Mouse (Mus musculus): ENCODE measurements at regions not wholly inside any gene's neighbourhood (a gene's known extent, or its start where the extent isn't known, plus 50 kb on each side); places are given as distances from the start of the nearest gene placed in this dataset.
"Not testable (repeated sequence)": the region's sequence is repeated elsewhere in the genome, so short reads cannot be mapped to it uniquely, and the experiment has no call there.

DNA sequence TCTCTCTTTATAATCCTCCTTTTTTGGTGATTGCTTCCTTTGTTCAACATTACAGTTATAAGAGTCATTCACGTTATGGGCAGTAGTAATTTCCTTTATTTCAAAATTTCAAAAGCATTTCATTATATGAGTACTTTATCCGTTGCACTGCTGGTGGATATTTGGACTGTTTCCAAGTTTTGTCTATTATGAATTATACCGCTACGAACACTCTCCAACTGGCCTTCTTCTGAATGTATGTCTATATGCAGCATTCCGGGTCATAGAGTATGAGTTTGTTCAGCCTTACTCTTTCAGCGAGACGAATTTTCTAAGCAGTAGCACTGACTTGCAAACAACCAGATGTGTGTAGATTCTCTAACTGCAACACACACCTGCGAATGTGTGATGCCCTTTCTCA lies 57.8 kb downstream of the Dusp6 start:
- Histone ChIP-seq H3K36me3 (ENCODE audit: control insufficient read depth, insufficient read depth, low read length) (no peaks in the 10 kb centered on the region), H3K27me3 (ENCODE audit: control insufficient read depth, insufficient read depth, low read length) (no peaks in the 10 kb centered on the region), H3K27ac (ENCODE audit: low read depth, low read length) (no peak overlapping the region), H3K9me3 (ENCODE audit: control insufficient read depth, low read length) (no peaks in the 10 kb centered on the region), H3K4me1 (ENCODE audit: control insufficient read depth, insufficient read depth, low read length) (no peaks in the 10 kb centered on the region), H3K4me3 (ENCODE audit: low read depth, low read length) (no peak overlapping the region), H3K9ac (ENCODE audit: low read length) (no peak overlapping the region), H3K4me2 (no peak overlapping the region)
- no peak for DNase-seq (ENCODE audit: low spot score, missing footprints)
- WGBS: 92% methylated on average over 8 of the region's 8 CpGs
- no peak for ATAC-seq (ENCODE audit: low FRiP score)

DNA sequence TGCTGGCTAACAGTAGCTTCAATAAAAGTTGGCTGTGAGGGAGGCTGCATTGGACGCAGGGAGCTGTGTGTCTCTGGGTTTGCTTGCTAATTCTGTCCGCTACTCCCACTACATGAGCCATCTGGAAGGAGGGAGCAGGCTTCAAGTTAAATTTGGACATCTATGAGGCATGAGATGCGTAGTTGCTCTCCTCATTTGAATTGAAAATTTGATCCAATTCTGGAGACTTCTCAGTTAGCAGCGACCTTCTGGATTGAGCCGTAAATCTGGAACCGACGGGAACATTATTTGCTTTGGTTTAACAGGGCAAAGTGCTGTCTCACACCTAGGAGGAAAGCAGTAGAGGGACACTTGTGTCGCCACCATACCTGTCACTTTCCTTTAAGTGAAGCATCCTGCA lies 60.3 kb downstream of the Dusp6 start:
- WGBS: 89% methylated on average over 8 of the region's 8 CpGs
- H3K27ac ChIP-seq (ENCODE audit: low read depth, low read length): no peak overlapping the region
- H3K4me1 ChIP-seq (ENCODE audit: control insufficient read depth, insufficient read depth, low read length): no peaks in the 10 kb centered on the region
- ATAC-seq (ENCODE audit: low FRiP score) (no peak), DNase-seq (ENCODE audit: low spot score, missing footprints) (no peak)
- H3K9ac ChIP-seq (ENCODE audit: low read length): no peak overlapping the region
- H3K4me2 ChIP-seq: no peak overlapping the region
- H3K4me3 ChIP-seq (ENCODE audit: low read depth, low read length): no peak overlapping the region
- no peaks in the 10 kb centered on the region for H3K36me3 ChIP-seq (ENCODE audit: control insufficient read depth, insufficient read depth, low read length)
- H3K27me3 ChIP-seq (ENCODE audit: control insufficient read depth, insufficient read depth, low read length): no peaks in the 10 kb centered on the region
- H3K9me3 ChIP-seq (ENCODE audit: control insufficient read depth, low read length): no peaks in the 10 kb centered on the region

- DNase-seq (ENCODE audit: low spot score, missing footprints): peak; percentile 33
- Histone ChIP-seq H3K27me3 (ENCODE audit: control insufficient read depth, insufficient read depth, low read length) (no peaks in the 10 kb centered on the region), H3K4me1 (ENCODE audit: control insufficient read depth, insufficient read depth, low read length) (no peaks in the 10 kb centered on the region), H3K9me3 (ENCODE audit: control insufficient read depth, low read length) (no peaks in the 10 kb centered on the region), H3K4me2 (no peak overlapping the region), H3K9ac (ENCODE audit: low read length) (no peak overlapping the region), H3K36me3 (ENCODE audit: control insufficient read depth, insufficient read depth, low read length) (no peaks in the 10 kb centered on the region), H3K4me3 (ENCODE audit: low read depth, low read length) (no peak overlapping the region), H3K27ac (ENCODE audit: low read depth, low read length) (no peak overlapping the region)
- 89% methylated on average over 2 of the region's 2 CpGs for WGBS
- ATAC-seq (ENCODE audit: low FRiP score): no peak
Measured at GRCm38 (mm10) chr10:99327501-99327900, 64.5 kb downstream of the Dusp6 start.

GRCm38 (mm10) chr10:99328568-99328967 lies 65.5 kb downstream of the Dusp6 start:
- H3K9me3 ChIP-seq (ENCODE audit: control insufficient read depth, low read length): no peaks in the 10 kb centered on the region
- H3K9ac ChIP-seq (ENCODE audit: low read length): no peak overlapping the region
- ATAC-seq (ENCODE audit: low FRiP score): no peak
- no peaks in the 10 kb centered on the region for H3K4me1 ChIP-seq (ENCODE audit: control insufficient read depth, insufficient read depth, low read length)
- DNase-seq (ENCODE audit: low spot score, missing footprints): peak; percentile 65
- no peaks in the 10 kb centered on the region for H3K36me3 ChIP-seq (ENCODE audit: control insufficient read depth, insufficient read depth, low read length)
- H3K4me3 ChIP-seq (ENCODE audit: low read depth, low read length): no peak overlapping the region
- H3K27me3 ChIP-seq (ENCODE audit: control insufficient read depth, insufficient read depth, low read length): no peaks in the 10 kb centered on the region
- H3K27ac ChIP-seq (ENCODE audit: low read depth, low read length): no peak overlapping the region
- 91% methylated on average over 8 of the region's 8 CpGs for WGBS
- no peak overlapping the region for H3K4me2 ChIP-seq

DNA sequence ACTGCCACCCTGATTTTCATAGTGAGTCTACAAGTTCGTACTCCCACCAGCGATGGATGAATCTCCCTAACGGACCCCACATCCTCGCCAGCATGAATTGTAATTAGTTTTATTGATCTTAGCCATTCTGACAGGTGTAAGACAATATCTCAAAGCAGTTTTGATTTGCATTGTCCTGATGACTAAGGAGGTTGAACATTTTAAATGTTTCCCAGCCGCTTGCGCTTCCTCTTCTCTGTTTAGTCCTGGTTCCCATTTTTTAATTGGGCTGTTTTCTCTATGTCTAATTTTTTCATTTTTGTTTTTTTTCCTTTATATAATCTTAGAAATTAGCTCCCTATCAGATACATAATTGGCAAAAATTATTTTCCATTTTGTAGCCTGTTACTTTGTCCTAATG lies 66.4 kb downstream of the Dusp6 start:
- no peak overlapping the region for H3K27ac ChIP-seq (ENCODE audit: low read depth, low read length)
- ATAC-seq (ENCODE audit: low FRiP score): no peak

GRCm38 (mm10) chr10:99330519-99330918 lies 67.5 kb downstream of the Dusp6 start:
- Histone ChIP-seq H3K4me2 (no peak overlapping the region), H3K4me3 (ENCODE audit: low read depth, low read length) (no peak overlapping the region), H3K4me1 (ENCODE audit: control insufficient read depth, insufficient read depth, low read length) (no peaks in the 10 kb centered on the region), H3K27ac (ENCODE audit: low read depth, low read length) (no peak overlapping the region), H3K9ac (ENCODE audit: low read length) (no peak overlapping the region), H3K36me3 (ENCODE audit: control insufficient read depth, insufficient read depth, low read length) (no peaks in the 10 kb centered on the region), H3K27me3 (ENCODE audit: control insufficient read depth, insufficient read depth, low read length) (no peaks in the 10 kb centered on the region), H3K9me3 (ENCODE audit: control insufficient read depth, low read length) (no peaks in the 10 kb centered on the region)
- no peak for DNase-seq (ENCODE audit: low spot score, missing footprints)
- ATAC-seq (ENCODE audit: low FRiP score): no peak
- WGBS: 19% methylated on average over 7 of the region's 7 CpGs

More for the DNA sequence above, 66.4 kb downstream of the Dusp6 start:
- Histone ChIP-seq H3K27me3 (ENCODE audit: control insufficient read depth, insufficient read depth, low read length) (no peaks in the 10 kb centered on the region), H3K4me3 (ENCODE audit: low read depth, low read length) (no peak overlapping the region), H3K4me2 (no peak overlapping the region), H3K36me3 (ENCODE audit: control insufficient read depth, insufficient read depth, low read length) (no peaks in the 10 kb centered on the region), H3K9ac (ENCODE audit: low read length) (no peak overlapping the region), H3K9me3 (ENCODE audit: control insufficient read depth, low read length) (no peaks in the 10 kb centered on the region), H3K4me1 (ENCODE audit: control insufficient read depth, insufficient read depth, low read length) (no peaks in the 10 kb centered on the region)
- peak; percentile 75 for DNase-seq (ENCODE audit: low spot score, missing footprints)
- 88% methylated on average over 6 of the region's 6 CpGs for WGBS

GRCm38 (mm10) chr10:99331876-99332275 lies 68.8 kb downstream of the Dusp6 start:
- H3K4me1 ChIP-seq (ENCODE audit: control insufficient read depth, insufficient read depth, low read length): no peaks in the 10 kb centered on the region
- ATAC-seq (ENCODE audit: low FRiP score) (no peak), DNase-seq (ENCODE audit: low spot score, missing footprints) (peak; percentile 57)
- H3K4me3 ChIP-seq (ENCODE audit: low read depth, low read length): no peak overlapping the region
- no peak overlapping the region for H3K27ac ChIP-seq (ENCODE audit: low read depth, low read length)
- 95% methylated on average over 12 of the region's 12 CpGs for WGBS
- no peak overlapping the region for H3K9ac ChIP-seq (ENCODE audit: low read length)
- no peaks in the 10 kb centered on the region for H3K36me3 ChIP-seq (ENCODE audit: control insufficient read depth, insufficient read depth, low read length)
- H3K27me3 ChIP-seq (ENCODE audit: control insufficient read depth, insufficient read depth, low read length): no peaks in the 10 kb centered on the region
- no peak overlapping the region for H3K4me2 ChIP-seq
- no peaks in the 10 kb centered on the region for H3K9me3 ChIP-seq (ENCODE audit: control insufficient read depth, low read length)

GRCm38 (mm10) chr10:99333831-99334230 lies 70.8 kb downstream of the Dusp6 start:
- H3K36me3 ChIP-seq (ENCODE audit: control insufficient read depth, insufficient read depth, low read length): no peaks in the 10 kb centered on the region
- no peak overlapping the region for H3K27ac ChIP-seq (ENCODE audit: low read depth, low read length)
- H3K9me3 ChIP-seq (ENCODE audit: control insufficient read depth, low read length): no peaks in the 10 kb centered on the region
- no peaks in the 10 kb centered on the region for H3K27me3 ChIP-seq (ENCODE audit: control insufficient read depth, insufficient read depth, low read length)
- ATAC-seq (ENCODE audit: low FRiP score) (no peak), DNase-seq (ENCODE audit: low spot score, missing footprints) (no peak)
- H3K4me1 ChIP-seq (ENCODE audit: control insufficient read depth, insufficient read depth, low read length): no peaks in the 10 kb centered on the region
- H3K9ac ChIP-seq (ENCODE audit: low read length): no peak overlapping the region
- H3K4me2 ChIP-seq: no peak overlapping the region
- WGBS: 67% methylated on average over 5 of the region's 5 CpGs
- H3K4me3 ChIP-seq (ENCODE audit: low read depth, low read length): no peak overlapping the region

DNA sequence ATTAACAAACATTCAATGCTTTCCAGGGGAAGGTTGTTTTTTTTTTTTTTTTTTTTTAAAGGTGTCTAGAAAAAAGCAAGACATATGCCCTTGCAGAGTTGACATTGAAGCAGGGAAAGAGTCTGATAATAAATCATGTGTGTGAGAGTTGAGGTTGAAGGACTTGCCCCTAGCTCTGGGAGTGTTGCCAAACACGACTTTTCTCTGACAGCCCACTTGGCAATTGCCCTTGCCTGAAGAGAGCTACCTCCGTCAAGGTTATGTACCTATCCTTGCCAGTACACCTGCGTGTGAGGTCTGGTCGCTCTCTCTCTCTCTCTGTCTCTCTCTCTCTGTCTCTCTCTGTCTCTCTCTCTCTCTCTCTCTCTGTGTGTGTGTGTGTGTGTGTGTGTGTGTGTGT lies 73.1 kb downstream of the Dusp6 start:
- ATAC-seq (ENCODE audit: low FRiP score): no peak
- no peak overlapping the region for H3K9ac ChIP-seq (ENCODE audit: low read length)
- H3K9me3 ChIP-seq (ENCODE audit: control insufficient read depth, low read length): no peaks in the 10 kb centered on the region
- no peaks in the 10 kb centered on the region for H3K4me1 ChIP-seq (ENCODE audit: control insufficient read depth, insufficient read depth, low read length)
- H3K36me3 ChIP-seq (ENCODE audit: control insufficient read depth, insufficient read depth, low read length): no peaks in the 10 kb centered on the region
- no peak overlapping the region for H3K4me3 ChIP-seq (ENCODE audit: low read depth, low read length)
- H3K27me3 ChIP-seq (ENCODE audit: control insufficient read depth, insufficient read depth, low read length): no peaks in the 10 kb centered on the region
- peak; percentile 21 for DNase-seq (ENCODE audit: low spot score, missing footprints)
- WGBS: 96% methylated on average over 4 of the region's 4 CpGs
- H3K27ac ChIP-seq (ENCODE audit: low read depth, low read length): no peak overlapping the region
- no peak overlapping the region for H3K4me2 ChIP-seq

- not testable (repeated sequence) for ATAC-seq (ENCODE audit: low FRiP score); H3K4me1 ChIP-seq (ENCODE audit: control insufficient read depth, insufficient read depth, low read length); H3K36me3 ChIP-seq (ENCODE audit: control insufficient read depth, insufficient read depth, low read length); H3K27me3 ChIP-seq (ENCODE audit: control insufficient read depth, insufficient read depth, low read length); H3K4me3 ChIP-seq (ENCODE audit: low read depth, low read length); H3K9me3 ChIP-seq (ENCODE audit: control insufficient read depth, low read length); H3K9ac ChIP-seq (ENCODE audit: low read length); H3K4me2 ChIP-seq; DNase-seq (ENCODE audit: low spot score, missing footprints); H3K27ac ChIP-seq (ENCODE audit: low read depth, low read length)
- WGBS: 95% methylated on average over 8 of the region's 11 CpGs
Measured at GRCm38 (mm10) chr10:99338790-99339189, 75.8 kb downstream of the Dusp6 start.
